Mouse (Mus musculus): ENCODE data around the gene Gm765. TPM values are rescaled to one million over a fixed set of nuclear protein-coding genes. Genes with fewer than 3 reads are reported as not detected.

The Gm765 gene
- polyA plus RNA-seq, 1 experiment: 0.20 TPM

- no peak for DNase-seq (ENCODE audit: extremely low spot score in 1 of 2, low spot score in 1 of 2)
Measured at GRCm38 (mm10) chr6:98223923-98224322, 118.6 kb downstream of the Gm765 start.

- DNase-seq (ENCODE audit: extremely low spot score in 1 of 2, low spot score in 1 of 2): peak in 1 of 2 experiments; percentile 53
Measured at GRCm38 (mm10) chr6:98221970-98222369, 120.6 kb downstream of the Gm765 start.

- DNase-seq (ENCODE audit: extremely low spot score in 1 of 2, low spot score in 1 of 2): no peak
Measured at GRCm38 (mm10) chr6:98212225-98212624, 130.3 kb downstream of the Gm765 start.

GRCm38 (mm10) chr6:98210237-98210636, 132.3 kb downstream of the Gm765 start:
- no peak for DNase-seq (ENCODE audit: extremely low spot score in 1 of 2, low spot score in 1 of 2)

- no peak for DNase-seq (ENCODE audit: extremely low spot score in 1 of 2, low spot score in 1 of 2)
Measured at GRCm38 (mm10) chr6:98208051-98208450, 134.5 kb downstream of the Gm765 start.

GRCm38 (mm10) chr6:98198706-98199105, 143.8 kb downstream of the Gm765 start:
- DNase-seq (ENCODE audit: extremely low spot score in 1 of 2, low spot score in 1 of 2): no peak

GRCm38 (mm10) chr6:98190745-98191442, 151.7 kb downstream of the Gm765 start:
- no peak for DNase-seq (ENCODE audit: extremely low spot score in 1 of 2, low spot score in 1 of 2)
